Mouse (Mus musculus): Measurements from ENCODE around the gene Hoxb6. TPM values are rescaled to one million over a fixed set of nuclear protein-coding genes. Genes with fewer than 3 reads are reported as not detected.

The Hoxb6 gene
- total and polyA plus RNA-seq, 3 experiments: 0.53 to 1.1 TPM; not detected in 1

DNA sequence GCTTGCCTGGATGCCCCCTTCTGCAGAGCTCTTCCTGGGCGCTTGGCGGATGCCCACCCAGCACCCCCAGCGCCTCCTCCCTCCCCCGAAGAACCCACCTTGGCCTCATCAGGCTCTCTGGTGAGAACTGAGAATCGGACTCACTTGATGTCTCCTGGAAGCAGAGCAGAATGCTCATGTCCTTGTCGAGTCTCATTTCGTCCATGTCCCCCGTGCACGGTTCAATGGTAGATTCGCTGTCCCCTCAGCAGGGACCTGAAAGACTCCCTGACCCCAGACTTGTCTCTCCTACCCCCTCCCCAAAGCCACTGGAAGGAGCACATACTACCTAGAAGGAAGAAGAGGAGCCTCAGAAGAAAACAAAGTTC is 8.8 kb downstream of the Hoxb6 start:
- H3K36me3 ChIP-seq (replicated peaks in 1 of 2; ENCODE audit: control insufficient read depth in 1 of 2, insufficient read depth in 1 of 2, low read length in 1 of 2): no peaks in the 10 kb centered on the region
- no peak overlapping the region for H3K27ac ChIP-seq (ENCODE audit: insufficient read depth, low read depth)
- peaks cover 33% of the 10 kb centered on the region for H3K9me3 ChIP-seq (replicated peaks; ENCODE audit: low read length)
- dilution Hi-C loops (cut with MboI; ENCODE audit: extremely low pct_ligation_motif_present, extremely low pct_unique_long_range_greater_than_20kb, low sequenced_read_pairs): no loop called here
- TF ChIP-seq SIN3A (IDR thresholded peaks at IDR 0.05; ENCODE audit: low read length): no peak
- TF ChIP-seq RAD21 (IDR thresholded peaks at IDR 0.05; ENCODE audit: low read depth, low read length): no peak
- no peak for TF ChIP-seq PAX5 (IDR thresholded peaks at IDR 0.05; ENCODE audit: low read length)
- no peak for TF ChIP-seq MAX (IDR thresholded peaks at IDR 0.05; ENCODE audit: low read length)
- no peak for TF ChIP-seq HCFC1 (IDR thresholded peaks at IDR 0.05; ENCODE audit: low read depth, low read length)
- H3K4me3 ChIP-seq (replicated peaks in 1 of 3; ENCODE audit: low read depth in 2 of 3, low read length in 2 of 3, poor library complexity in 1 of 3): no peak overlapping the region
- in situ Hi-C loops (cut with MboI; ENCODE audit: low pct_ligation_motif_present, low pct_unique_long_range_greater_than_20kb, low sequenced_read_pairs): loop anchor here (25.0 kb wide), 1 partner anchor 236 kb away; no protein-coding TSS in a partner anchor
- no peaks in the 10 kb centered on the region for H3K79me2 ChIP-seq (replicated peaks; ENCODE audit: control insufficient read depth, extremely low read depth, insufficient read depth, poor library complexity, severe bottlenecking)
- H3K4me2 ChIP-seq (ENCODE audit: insufficient read depth, low read depth, poor library complexity, severe bottlenecking): no peak overlapping the region
- no peak for DNase-seq (ENCODE audit: extremely low read depth)
- peaks cover 65% of the 10 kb centered on the region for H3K27me3 ChIP-seq (replicated peaks)
- peaks cover 0 to 5% of the 10 kb centered on the region in 2 experiments; a peak in 2 of 4 replicates for H3K4me1 ChIP-seq (ENCODE audit: control insufficient read depth in 1 of 2, insufficient read depth in 2 of 2)
- H3K9ac ChIP-seq (ENCODE audit: insufficient read depth, low read depth): no peak overlapping the region

DNA sequence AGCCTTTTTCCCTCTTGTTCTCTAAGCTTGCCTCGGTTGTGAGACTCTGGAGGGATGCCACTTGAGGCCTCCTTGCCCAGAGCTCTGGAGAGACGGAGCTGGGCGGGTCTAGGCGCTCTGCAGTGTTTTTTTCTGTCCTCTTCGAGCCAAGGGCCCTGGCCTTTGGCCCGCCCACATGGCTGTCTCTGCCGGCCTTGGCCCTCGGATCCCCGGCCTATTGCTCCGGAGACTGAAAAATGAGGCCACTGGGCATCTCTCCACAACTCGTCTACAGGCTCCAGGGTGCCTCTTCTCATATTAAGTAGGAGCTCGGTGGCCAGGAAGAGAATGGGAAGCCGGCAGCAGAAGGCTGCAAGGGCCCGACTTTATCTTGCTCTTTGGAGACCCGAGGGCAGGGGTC is 9.6 kb downstream of the Hoxb6 start:
- Histone ChIP-seq H3K27me3 (replicated peaks) (peaks cover 65% of the 10 kb centered on the region), H3K27ac (ENCODE audit: insufficient read depth, low read depth) (no peak overlapping the region), H3K9ac (ENCODE audit: insufficient read depth, low read depth) (no peak overlapping the region), H3K4me3 (replicated peaks in 1 of 3; ENCODE audit: low read depth in 2 of 3, low read length in 2 of 3, poor library complexity in 1 of 3) (no peak overlapping the region), H3K36me3 (replicated peaks in 1 of 2; ENCODE audit: control insufficient read depth in 1 of 2, insufficient read depth in 1 of 2, low read length in 1 of 2) (no peaks in the 10 kb centered on the region), H3K4me1 (ENCODE audit: control insufficient read depth in 1 of 2, insufficient read depth in 2 of 2) (peaks cover 0 to 5% of the 10 kb centered on the region in 2 experiments; a peak in 1 of 4 replicates), H3K79me2 (replicated peaks; ENCODE audit: control insufficient read depth, extremely low read depth, insufficient read depth, poor library complexity, severe bottlenecking) (no peaks in the 10 kb centered on the region), H3K9me3 (replicated peaks; ENCODE audit: low read length) (peaks cover 33% of the 10 kb centered on the region), H3K4me2 (ENCODE audit: insufficient read depth, low read depth, poor library complexity, severe bottlenecking) (no peak overlapping the region)
- dilution Hi-C loops (cut with MboI; ENCODE audit: extremely low pct_ligation_motif_present, extremely low pct_unique_long_range_greater_than_20kb, low sequenced_read_pairs) (no loop called here), in situ Hi-C loops (cut with MboI; ENCODE audit: low pct_ligation_motif_present, low pct_unique_long_range_greater_than_20kb, low sequenced_read_pairs) (loop anchor here (25.0 kb wide), 1 partner anchor 235 kb away; no protein-coding TSS in a partner anchor)
- DNase-seq (ENCODE audit: extremely low read depth): no peak
- TF ChIP-seq POLR2A (IDR thresholded peaks at IDR 0.05; ENCODE audit: low read depth, low read length) (no peak), MEF2A (IDR thresholded peaks at IDR 0.05; ENCODE audit: borderline replicate concordance, low read depth, low read length) (no peak), GABPA (IDR thresholded peaks at IDR 0.05; ENCODE audit: insufficient replicate concordance, low read depth, low read length) (no peak)

GRCm38 (mm10) chr11:96302381-96303150 is 10.3 kb downstream of the Hoxb6 start:
- no peak overlapping the region for H3K4me3 ChIP-seq (replicated peaks in 1 of 3; ENCODE audit: low read depth in 2 of 3, low read length in 2 of 3, poor library complexity in 1 of 3)

More at GRCm38 (mm10) chr11:96302381-96303150, 10.3 kb downstream of the Hoxb6 start:
- Histone ChIP-seq H3K79me2 (replicated peaks; ENCODE audit: control insufficient read depth, extremely low read depth, insufficient read depth, poor library complexity, severe bottlenecking) (no peaks in the 10 kb centered on the region), H3K27me3 (replicated peaks) (peaks cover 64% of the 10 kb centered on the region), H3K4me1 (ENCODE audit: control insufficient read depth in 1 of 2, insufficient read depth in 2 of 2) (peaks cover 0 to 5% of the 10 kb centered on the region in 2 experiments; a peak in 1 of 4 replicates), H3K9me3 (replicated peaks; ENCODE audit: low read length) (peaks cover 33% of the 10 kb centered on the region), H3K4me2 (ENCODE audit: insufficient read depth, low read depth, poor library complexity, severe bottlenecking) (no peak overlapping the region), H3K9ac (ENCODE audit: insufficient read depth, low read depth) (no peak overlapping the region), H3K36me3 (replicated peaks in 1 of 2; ENCODE audit: control insufficient read depth in 1 of 2, insufficient read depth in 1 of 2, low read length in 1 of 2) (no peaks in the 10 kb centered on the region), H3K27ac (ENCODE audit: insufficient read depth, low read depth) (no peak overlapping the region)
- in situ Hi-C loops (cut with MboI; ENCODE audit: low pct_ligation_motif_present, low pct_unique_long_range_greater_than_20kb, low sequenced_read_pairs): loop anchor here (25.0 kb wide), 1 partner anchor 235 kb away; no protein-coding TSS in a partner anchor
- no peak for DNase-seq (ENCODE audit: extremely low read depth)
- dilution Hi-C loops (cut with MboI; ENCODE audit: extremely low pct_ligation_motif_present, extremely low pct_unique_long_range_greater_than_20kb, low sequenced_read_pairs): no loop called here
- TF ChIP-seq USF2 (conservative IDR thresholded peaks at IDR 0.05; ENCODE audit: low read depth, low read length) (no peak), GABPA (IDR thresholded peaks at IDR 0.05; ENCODE audit: insufficient replicate concordance, low read depth, low read length) (no peak), ZC3H11A (IDR thresholded peaks at IDR 0.05; ENCODE audit: low read depth, low read length) (no peak), SIN3A (IDR thresholded peaks at IDR 0.05; ENCODE audit: low read length) (no peak), MAFK (IDR thresholded peaks at IDR 0.05; ENCODE audit: insufficient replicate concordance, low read length) (no peak)
